Mouse (Mus musculus) frontal cortex, adult 2 months (tissue): Measurements from ENCODE around the gene Ntn4. TPM values are rescaled to one million over a fixed set of nuclear protein-coding genes. Genes with fewer than 3 reads are reported as not detected.
"Not testable (repeated sequence)": the region's sequence is repeated elsewhere in the genome, so short reads cannot be mapped to it uniquely, and the experiment has no call there.

Experiments used
- DNase-seq, 2 experiments: peaks; one replicate each; pipeline ENCODE4 v3.0.0; 2022; ENCODE audit warnings: low spot score in 1 of 2; ENCODE audit errors: extremely low spot score in 1 of 2
- polyA plus RNA-seq: library from polyadenylated mRNA; depleted of rRNA; stranded (reverse); fragments of >200 nt; gene quantifications from 2 replicates; pipeline ENCODE4 v1.2.3, GENCODE M21; 2012

Gene Ntn4
- polyA plus RNA-seq, 1 experiment = 10.8 TPM

GRCm38 (mm10) chr10:93683185-93683584 is 42.7 kb downstream of the Ntn4 start:
- DNase-seq = no peak

- no peak for DNase-seq
Measured at GRCm38 (mm10) chr10:93683896-93684295, 43.4 kb downstream of the Ntn4 start.

- DNase-seq = not testable (repeated sequence)
Measured at GRCm38 (mm10) chr10:93685416-93685815, 44.9 kb downstream of the Ntn4 start.

- DNase-seq = no peak
Measured at GRCm38 (mm10) chr10:93686579-93686978, 46.1 kb downstream of the Ntn4 start.

GRCm38 (mm10) chr10:93687781-93688180 is 47.3 kb downstream of the Ntn4 start:
- no peak for DNase-seq

- no peak for DNase-seq
Measured at GRCm38 (mm10) chr10:93688306-93689171, 48.1 kb downstream of the Ntn4 start.

GRCm38 (mm10) chr10:93691344-93691743 is 50.9 kb downstream of the Ntn4 start:
- no peak for DNase-seq

GRCm38 (mm10) chr10:93695043-93695791 is 54.7 kb downstream of the Ntn4 start:
- no peak for DNase-seq

- DNase-seq = no peak
Measured at GRCm38 (mm10) chr10:93696001-93696400, 55.5 kb downstream of the Ntn4 start.

- no peak for DNase-seq
Measured at GRCm38 (mm10) chr10:93697866-93698483, 57.5 kb downstream of the Ntn4 start.

GRCm38 (mm10) chr10:93699689-93700478 is 59.4 kb downstream of the Ntn4 start:
- DNase-seq = no peak

GRCm38 (mm10) chr10:93700589-93701363 is 60.3 kb downstream of the Ntn4 start:
- no peak for DNase-seq

GRCm38 (mm10) chr10:93703946-93704345 is 63.5 kb downstream of the Ntn4 start:
- DNase-seq = no peak

GRCm38 (mm10) chr10:93707149-93708075 is 66.9 kb downstream of the Ntn4 start:
- DNase-seq = no peak

- DNase-seq = no peak
Measured at GRCm38 (mm10) chr10:93708076-93708473, 67.6 kb downstream of the Ntn4 start.

- no peak for DNase-seq
Measured at GRCm38 (mm10) chr10:93708515-93708914, 68.0 kb downstream of the Ntn4 start.

GRCm38 (mm10) chr10:93709536-93709935 is 69.1 kb downstream of the Ntn4 start:
- DNase-seq = no peak

GRCm38 (mm10) chr10:93721625-93722337 is 81.3 kb downstream of the Ntn4 start:
- no peak for DNase-seq
